Comparison of ENCODE assay signal across 16 mouse cellular contexts in genomic region chrX:93097551-93097950, GRCm38 (mm10).
"Had no signal": no experiment of that assay in that cellular context is flagged by ENCODE, and none has a peak within 500 bp of the region (broad histone marks: within the 10 kb centered on the region; RNA-seq: fewer than 3 reads in every experiment).

No protein-coding gene starts in this region.

- DNase-seq: retina, postnatal 1 day; right cerebral cortex, adult 18-20 months; right cerebral cortex, postnatal 14 days; right cerebral cortex, postnatal 4 days; spleen, adult 18-20 months; thymus, adult 18-20 months; thymus, adult 2 months; thymus, postnatal 14 days; thymus, postnatal 25 days; thymus, postnatal 36 days; thymus, postnatal 4 days had no signal

- H3K27ac ChIP-seq: neural tube, embryonic 12.5 days; neural tube, embryonic 13.5 days; neural tube, embryonic 15.5 days; stomach, embryonic 15.5 days; stomach, postnatal 0 days had no signal

- H3K4me3 ChIP-seq: neural tube, embryonic 12.5 days; neural tube, embryonic 13.5 days; neural tube, embryonic 15.5 days; stomach, embryonic 15.5 days had no signal

- H3K4me1 ChIP-seq: neural tube, embryonic 12.5 days; neural tube, embryonic 13.5 days; neural tube, embryonic 15.5 days; stomach, embryonic 15.5 days had no signal

- H3K9me3 ChIP-seq: neural tube, embryonic 12.5 days; neural tube, embryonic 13.5 days; neural tube, embryonic 15.5 days; stomach, embryonic 15.5 days had no signal

- H3K36me3 ChIP-seq: neural tube, embryonic 12.5 days; neural tube, embryonic 13.5 days; neural tube, embryonic 15.5 days; stomach, embryonic 15.5 days had no signal

- H3K9ac ChIP-seq: neural tube, embryonic 12.5 days; neural tube, embryonic 13.5 days; neural tube, embryonic 15.5 days; stomach, embryonic 15.5 days had no signal
